18 mouse cellular contexts compared by ENCODE assay signal in genomic region chr5:66125418-66125817, GRCm38 (mm10). TPM values are rescaled to one million over a fixed set of nuclear protein-coding genes. Genes with fewer than 3 reads are reported as not detected.
DNase-seq lines count a peak whose midpoint lies in the region; ATAC-seq lines count a peak whose summit lies in the region.
"Had no signal": no experiment of that assay in that cellular context is flagged by ENCODE, and none has a peak within 500 bp of the region (broad histone marks: within the 10 kb centered on the region; RNA-seq: fewer than 3 reads in every experiment).

No protein-coding gene starts in this region.

- intact Hi-C loops in left cerebral cortex, postnatal 10 days (cut with DNase I): no loop called here

- DNase-seq in adrenal gland, adult (ENCODE audit: inconsistent age in 2 of 2, low spot score in 1 of 2): peak; percentile 80 to 91
- DNase-seq in adrenal gland, adult 18-20 months (ENCODE audit: low spot score in 2 of 2): no peak
- no peak for DNase-seq in kidney, adult 11 months
- no peak for DNase-seq in intestine, embryonic 14.5 days (ENCODE audit: low spot score)
- no peak for DNase-seq in left cerebral cortex, postnatal 10 days (ENCODE audit: extremely low spot score in 1 of 2, low spot score in 2 of 2)
- no peak for DNase-seq in frontal cortex, postnatal 14 days (ENCODE audit: low spot score in 2 of 2)
- DNase-seq: cerebellum, adult 8-10 months; heart, adult 11 months; right cerebral cortex, postnatal 25 days; thymus, postnatal 4 days had no signal

- H3K4me1 ChIP-seq in kidney, embryonic 16.5 days (ENCODE audit: insufficient read depth, low read length): peaks cover 9% of the 10 kb centered on the region
- no peaks in the 10 kb centered on the region for H3K4me1 ChIP-seq in intestine, embryonic 14.5 days (replicated peaks; ENCODE audit: control insufficient read depth, insufficient read depth, low read length)
- peaks cover 8% of the 10 kb centered on the region; the same call in 1 of the 2 replicates for H3K4me1 ChIP-seq in limb, embryonic 15.5 days
- H3K4me1 ChIP-seq: forebrain, embryonic 13.5 days; hindbrain, embryonic 12.5 days had no signal

- no peak overlapping the region for H3K4me3 ChIP-seq in kidney, embryonic 16.5 days (ENCODE audit: low read length)
- H3K4me3 ChIP-seq in intestine, embryonic 14.5 days (ENCODE audit: low read depth, low read length): no peak overlapping the region
- no peak overlapping the region for H3K4me3 ChIP-seq in limb, embryonic 15.5 days
- H3K4me3 ChIP-seq: forebrain, embryonic 13.5 days; hindbrain, embryonic 12.5 days; lung, embryonic 15.5 days; midbrain, embryonic 15.5 days had no signal

- peak overlapping the region; percentile 65 for H3K27ac ChIP-seq in kidney, embryonic 16.5 days (ENCODE audit: low read length)
- no peak overlapping the region for H3K27ac ChIP-seq in intestine, embryonic 14.5 days (ENCODE audit: low read depth)
- H3K27ac ChIP-seq in limb, embryonic 15.5 days: no peak overlapping the region
- H3K27ac ChIP-seq: forebrain, embryonic 13.5 days; hindbrain, embryonic 12.5 days; lung, embryonic 15.5 days; midbrain, embryonic 15.5 days had no signal

- no peaks in the 10 kb centered on the region for H3K27me3 ChIP-seq in kidney, embryonic 16.5 days (ENCODE audit: insufficient read depth, low read length)
- H3K27me3 ChIP-seq in intestine, embryonic 14.5 days (replicated peaks; ENCODE audit: control insufficient read depth, insufficient read depth, low read length): no peaks in the 10 kb centered on the region
- H3K27me3 ChIP-seq in limb, embryonic 15.5 days: no peaks in the 10 kb centered on the region
- H3K27me3 ChIP-seq: CH12.LX; forebrain, embryonic 13.5 days; hindbrain, embryonic 12.5 days; lung, embryonic 15.5 days; midbrain, embryonic 15.5 days had no signal

- no peaks in the 10 kb centered on the region for H3K9me3 ChIP-seq in kidney, embryonic 16.5 days (ENCODE audit: low read length)
- no peaks in the 10 kb centered on the region for H3K9me3 ChIP-seq in intestine, embryonic 14.5 days (ENCODE audit: control insufficient read depth, low read length)
- no peaks in the 10 kb centered on the region for H3K9me3 ChIP-seq in limb, embryonic 15.5 days
- H3K9me3 ChIP-seq: forebrain, embryonic 13.5 days; hindbrain, embryonic 12.5 days; lung, embryonic 15.5 days; midbrain, embryonic 15.5 days had no signal

- H3K4me2 ChIP-seq in kidney, embryonic 16.5 days (replicated peaks; ENCODE audit: low read depth, low read length): peak overlapping the region; percentile 39
- no peak overlapping the region for H3K4me2 ChIP-seq in intestine, embryonic 14.5 days (ENCODE audit: low read length)
- H3K4me2 ChIP-seq in limb, embryonic 15.5 days: 0 out of 2 replicates have a peak overlapping the region, but pooled peaks have one; percentile 8
- H3K4me2 ChIP-seq: forebrain, embryonic 13.5 days; hindbrain, embryonic 12.5 days; liver, embryonic 11.5 days; lung, embryonic 15.5 days; midbrain, embryonic 15.5 days had no signal

- H3K9ac ChIP-seq in kidney, embryonic 16.5 days (replicated peaks; ENCODE audit: low read length): peak overlapping the region; percentile 17; the same call in 1 of the 2 replicates
- H3K9ac ChIP-seq in intestine, embryonic 14.5 days (ENCODE audit: low read length): 0 out of 2 replicates have a peak overlapping the region, but pooled peaks have one; percentile 1
- no peak overlapping the region for H3K9ac ChIP-seq in limb, embryonic 15.5 days
- H3K9ac ChIP-seq: forebrain, embryonic 13.5 days; hindbrain, embryonic 12.5 days; lung, embryonic 15.5 days; midbrain, embryonic 15.5 days had no signal

- no peaks in the 10 kb centered on the region for H3K36me3 ChIP-seq in kidney, embryonic 16.5 days (ENCODE audit: insufficient read depth, low read length)
- no peaks in the 10 kb centered on the region for H3K36me3 ChIP-seq in intestine, embryonic 14.5 days (ENCODE audit: control insufficient read depth, insufficient read depth, low read length)
- H3K36me3 ChIP-seq in limb, embryonic 15.5 days: no peaks in the 10 kb centered on the region
- H3K36me3 ChIP-seq: hindbrain, embryonic 12.5 days; lung, embryonic 15.5 days; midbrain, embryonic 15.5 days had no signal

- no peak for ATAC-seq in kidney, embryonic 16.5 days (ENCODE audit: low FRiP score, low TSS enrichment)
- ATAC-seq in intestine, embryonic 14.5 days (replicated peaks; ENCODE audit: low FRiP score, low TSS enrichment, low read depth): no peak
- no peak for ATAC-seq in limb, embryonic 15.5 days (ENCODE audit: insufficient number of reproducible peaks, low FRiP score, low TSS enrichment, low read depth)
- ATAC-seq: forebrain, embryonic 13.5 days; midbrain, embryonic 15.5 days had no signal

- WGBS in kidney, embryonic 16.5 days: 44% methylated on average over 11 of the region's 11 CpGs
- WGBS in intestine, embryonic 14.5 days: 77% methylated on average over 11 of the region's 11 CpGs
- 25% methylated on average over 11 of the region's 11 CpGs for WGBS in limb, embryonic 15.5 days

RNA-seq across cellular contexts. Expression of gene Rbm47, which starts 47.5 kb away (rescaled TPM):
- total RNA-seq in adrenal gland, adult 18-20 months (2021): 100 to 1,000 TPM in 1 of 2 experiments, 10 to 100 TPM in 1; 74.5 to 128 TPM
- polyA plus RNA-seq in kidney, embryonic 16.5 days (2015; fragmentation: Nextera tagmentation; extraction: Ambion mirVana): 75.0 and 85.6 TPM in 2 replicates
- 65.1 and 79.2 TPM in 2 replicates for polyA plus RNA-seq in intestine, embryonic 14.5 days (2014; fragmentation: Nextera tagmentation; extraction: Ambion mirVana)
- polyA plus RNA-seq in limb, embryonic 15.5 days (2015; fragmentation: Nextera tagmentation; extraction: Ambion mirVana): 7.6 and 8.9 TPM in 2 replicates
- total RNA-seq in left cerebral cortex, postnatal 10 days (2021): 1 to 10 TPM; 2.2 to 2.8 TPM

Comparison
In these comparisons a context has a peak if more than half of its experiments do, and no peak if none do; other contexts are left out.
1. DNase-seq: peak in adrenal gland, adult (2 of 2); none in adrenal gland, adult 18-20 months (0 of 2), kidney, adult 11 months (single experiment), intestine, embryonic 14.5 days (single experiment), left cerebral cortex, postnatal 10 days (0 of 2) and frontal cortex, postnatal 14 days (0 of 2).